Mouse (Mus musculus) natural killer cell, adult 2 months (primary cell): ENCODE measurements around the gene Olfr366.
"Not testable (repeated sequence)": the region's sequence is repeated elsewhere in the genome, so short reads cannot be mapped to it uniquely, and the experiment has no call there.

Experiments
- DNase-seq, 2 experiments: peaks; one replicate each; pipeline ENCODE4 v3.0.0; 2022; ENCODE audit warnings: low spot score in 2 of 2

The Olfr366 gene

DNA sequence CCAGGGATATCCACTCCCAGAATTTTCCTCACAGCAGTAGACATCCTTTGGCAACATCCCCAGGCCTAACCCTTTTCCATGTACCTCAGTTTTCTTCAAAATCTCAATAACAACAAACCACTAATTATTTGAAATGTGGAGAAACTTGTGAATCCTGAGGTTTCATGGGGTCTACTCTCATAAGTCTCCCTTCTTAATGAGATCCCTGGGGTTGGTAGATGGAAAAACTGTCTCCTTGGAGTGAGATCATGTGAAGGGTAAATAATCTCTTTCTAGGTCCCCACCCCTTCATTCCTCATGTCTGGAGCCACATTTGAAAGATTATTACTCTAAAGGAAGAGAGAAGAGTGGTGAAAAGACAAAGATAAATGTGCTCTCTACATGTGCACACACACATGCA lies at the start of gene Olfr366:
Olfr366 (plus strand) TSS at position 301 of the 400 bp plus-strand sequence.
- DNase-seq, result no peak

DNA sequence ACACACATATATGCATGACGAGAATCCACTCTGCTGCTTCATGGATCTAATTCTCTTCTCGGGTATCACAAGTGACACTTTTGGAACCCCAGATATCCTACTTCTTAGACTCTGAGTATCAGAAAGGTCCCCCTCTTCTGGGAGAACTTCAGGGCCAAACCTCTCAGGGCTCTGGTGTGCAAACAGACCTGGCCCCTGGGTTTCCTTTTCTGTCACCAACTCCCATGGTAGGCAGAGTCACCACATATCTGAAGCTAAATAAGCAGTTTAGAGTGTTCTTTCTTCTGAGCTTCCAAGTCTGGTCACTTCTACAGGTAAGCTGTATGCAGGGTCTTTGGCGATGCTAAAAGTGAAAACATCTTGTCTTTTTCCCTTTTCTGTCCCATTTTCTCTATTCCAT lies 23.5 kb upstream of the Olfr366 start, which contains the start of gene Olfr365:
Olfr365 (plus strand) TSS at position 301 of the 400 bp plus-strand sequence.
- no peak for DNase-seq

DNA sequence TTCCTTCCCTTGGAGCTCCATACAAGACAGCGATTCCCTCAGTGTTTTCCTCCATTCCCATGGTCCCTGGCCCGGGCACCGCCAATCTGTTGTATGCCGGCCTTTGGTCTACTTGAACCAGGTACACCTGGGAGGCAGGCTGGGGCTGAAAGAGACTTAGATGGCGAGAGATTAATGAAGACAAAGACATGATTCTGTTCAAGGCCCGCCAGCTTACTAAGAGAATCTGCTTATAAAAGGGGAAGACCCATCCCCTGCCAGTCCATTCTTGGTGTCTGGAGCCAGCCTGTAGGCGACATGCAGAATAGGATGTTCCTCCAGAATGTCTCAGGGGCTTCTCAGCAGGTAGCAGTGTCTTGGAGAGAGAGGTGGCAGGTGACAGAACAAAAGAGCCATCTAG lies 50.4 kb downstream of the Olfr366 start:
- not testable (repeated sequence) for DNase-seq
